13 mouse cellular contexts compared by ENCODE assay signal in genomic region chr2:141152011-141152772, GRCm38 (mm10).
DNase-seq lines count a peak whose midpoint lies in the region; ATAC-seq lines count a peak whose summit lies in the region.
"Had no signal": no experiment of that assay in that cellular context is flagged by ENCODE, and none has a peak within 500 bp of the region (broad histone marks: within the 10 kb centered on the region; RNA-seq: fewer than 3 reads in every experiment).

No protein-coding gene starts in this region.

- H3K36me3 ChIP-seq in neural tube, embryonic 13.5 days: no peaks in the 10 kb centered on the region
- H3K36me3 ChIP-seq in forebrain, embryonic 14.5 days (ENCODE audit: control insufficient read depth, insufficient read depth, low read length): no peaks in the 10 kb centered on the region
- no peaks in the 10 kb centered on the region for H3K36me3 ChIP-seq in neural tube, embryonic 14.5 days (ENCODE audit: control insufficient read depth, insufficient read depth, low read length)
- H3K36me3 ChIP-seq: heart, embryonic 13.5 days; stomach, embryonic 15.5 days had no signal

- 65% methylated on average over 7 of the region's 7 CpGs for WGBS in neural tube, embryonic 13.5 days
- 19% methylated on average over 7 of the region's 7 CpGs for WGBS in forebrain, embryonic 14.5 days
- WGBS in neural tube, embryonic 14.5 days: 63% methylated on average over 7 of the region's 7 CpGs

- H3K4me3 ChIP-seq in neural tube, embryonic 13.5 days: no peak overlapping the region
- no peak overlapping the region for H3K4me3 ChIP-seq in forebrain, embryonic 14.5 days (ENCODE audit: low read depth, low read length)
- no peak overlapping the region for H3K4me3 ChIP-seq in neural tube, embryonic 14.5 days (ENCODE audit: low read depth, low read length)
- H3K4me3 ChIP-seq: erythroblast, embryonic 14.5 days; heart, embryonic 13.5 days; stomach, embryonic 15.5 days had no signal

- peaks cover 11% of the 10 kb centered on the region for H3K4me1 ChIP-seq in neural tube, embryonic 13.5 days (replicated peaks)
- peaks cover 25% of the 10 kb centered on the region for H3K4me1 ChIP-seq in forebrain, embryonic 14.5 days (ENCODE audit: control insufficient read depth, insufficient read depth, low read length)
- no peaks in the 10 kb centered on the region for H3K4me1 ChIP-seq in neural tube, embryonic 14.5 days (ENCODE audit: control insufficient read depth, insufficient read depth, low read length)
- H3K4me1 ChIP-seq: stomach, embryonic 15.5 days had no signal

- H3K9me3 ChIP-seq in neural tube, embryonic 13.5 days: no peaks in the 10 kb centered on the region
- H3K9me3 ChIP-seq in forebrain, embryonic 14.5 days (replicated peaks; ENCODE audit: control insufficient read depth, low read length): no peaks in the 10 kb centered on the region
- H3K9me3 ChIP-seq in neural tube, embryonic 14.5 days (ENCODE audit: control insufficient read depth, low read length): no peaks in the 10 kb centered on the region
- H3K9me3 ChIP-seq: heart, embryonic 13.5 days; stomach, embryonic 15.5 days had no signal

- no peak overlapping the region for H3K9ac ChIP-seq in neural tube, embryonic 13.5 days
- no peak overlapping the region for H3K9ac ChIP-seq in forebrain, embryonic 14.5 days (ENCODE audit: low read length)
- no peak overlapping the region for H3K9ac ChIP-seq in neural tube, embryonic 14.5 days (replicated peaks; ENCODE audit: low read depth, low read length)
- H3K9ac ChIP-seq: heart, embryonic 13.5 days; liver, embryonic 14.5 days; stomach, embryonic 15.5 days had no signal

- H3K4me2 ChIP-seq in neural tube, embryonic 13.5 days: no peak overlapping the region
- H3K4me2 ChIP-seq in forebrain, embryonic 14.5 days (ENCODE audit: low read length): no peak overlapping the region
- no peak overlapping the region for H3K4me2 ChIP-seq in neural tube, embryonic 14.5 days (ENCODE audit: low read depth, low read length)
- H3K4me2 ChIP-seq: heart, embryonic 13.5 days; stomach, embryonic 15.5 days had no signal

- DNase-seq in frontal cortex, postnatal 10 days (ENCODE audit: low spot score in 2 of 2): no peak
- DNase-seq in neural tube, embryonic 10.5 days (ENCODE audit: extremely low spot score, low spot score): no peak
- peak; percentile 86 for DNase-seq in forebrain, embryonic 14.5 days (ENCODE audit: low spot score)
- DNase-seq in urinary bladder, postnatal 25 days (ENCODE audit: low spot score): no peak
- DNase-seq in urinary bladder, adult 2 months (ENCODE audit: low spot score): no peak
- DNase-seq: kidney, postnatal 10 days had no signal

- no peaks in the 10 kb centered on the region for H3K27me3 ChIP-seq in neural tube, embryonic 13.5 days
- no peaks in the 10 kb centered on the region for H3K27me3 ChIP-seq in forebrain, embryonic 14.5 days (replicated peaks; ENCODE audit: control insufficient read depth, insufficient read depth, low read length)
- H3K27me3 ChIP-seq in neural tube, embryonic 14.5 days (ENCODE audit: control insufficient read depth, insufficient read depth, low read length): no peaks in the 10 kb centered on the region
- H3K27me3 ChIP-seq: heart, embryonic 13.5 days; stomach, embryonic 15.5 days had no signal

- peak; percentile 54 for ATAC-seq in frontal cortex, adult (ENCODE audit: low TSS enrichment)
- peak; percentile 56; the same call in 1 of the 2 replicates for ATAC-seq in neural tube, embryonic 13.5 days (ENCODE audit: low read depth)
- peak; percentile 91 for ATAC-seq in forebrain, embryonic 14.5 days
- ATAC-seq in neural tube, embryonic 14.5 days (ENCODE audit: low read depth): peak; percentile 68; the same call in 1 of the 2 replicates

- H3K27ac ChIP-seq in neural tube, embryonic 13.5 days (replicated peaks): 0 out of 2 replicates have a peak overlapping the region, but pooled peaks have one; percentile 0
- peak overlapping the region; percentile 5; the same call in 1 of the 2 replicates for H3K27ac ChIP-seq in forebrain, embryonic 14.5 days (ENCODE audit: low read depth, low read length)
- H3K27ac ChIP-seq in neural tube, embryonic 14.5 days (ENCODE audit: low read depth, low read length): no peak overlapping the region
- H3K27ac ChIP-seq: heart, embryonic 13.5 days; liver, embryonic 14.5 days; stomach, embryonic 15.5 days had no signal
